Mouse (Mus musculus): ENCODE data around the gene Atp6v0d1.

Gene Atp6v0d1

GRCm38 (mm10) chr8:105565952-105566702, at the start of gene Atp6v0d1:
Atp6v0d1 (minus strand) TSS chr8:105566047.
- in situ Hi-C loops (cut with MboI, MseI): loop anchor here (5.0 kb wide), 1 partner anchor 36 kb away; no protein-coding TSS in a partner anchor

GRCm38 (mm10) chr8:105613830-105614511, 48.1 kb upstream of the Atp6v0d1 start:
- in situ Hi-C loops (cut with MboI, MseI): loop anchor here (10.0 kb wide), 1 partner anchor 171 kb away; no protein-coding TSS in a partner anchor

- in situ Hi-C loops (cut with MboI, MseI): loop anchor here (10.0 kb wide), 1 partner anchor 172 kb away; no protein-coding TSS in a partner anchor
Observed at GRCm38 (mm10) chr8:105613037-105613436, 47.2 kb upstream of the Atp6v0d1 start.

- in situ Hi-C loops (cut with MboI, MseI): loop anchor here (10.0 kb wide), 1 partner anchor 173 kb away; no protein-coding TSS in a partner anchor
Observed at GRCm38 (mm10) chr8:105611836-105612235, 46.0 kb upstream of the Atp6v0d1 start.

- in situ Hi-C loops (cut with MboI, MseI): loop anchor here (10.0 kb wide), 1 partner anchor 175 kb away; no protein-coding TSS in a partner anchor
Observed at GRCm38 (mm10) chr8:105609771-105610170, 43.9 kb upstream of the Atp6v0d1 start.

- in situ Hi-C loops (cut with MboI, MseI): no loop called here
Observed at GRCm38 (mm10) chr8:105609355-105609754, 43.5 kb upstream of the Atp6v0d1 start.

- in situ Hi-C loops (cut with MboI, MseI): no loop called here
Observed at GRCm38 (mm10) chr8:105607684-105608083, 41.8 kb upstream of the Atp6v0d1 start.

- in situ Hi-C loops (cut with MboI, MseI): no loop called here
Observed at GRCm38 (mm10) chr8:105607062-105607461, 41.2 kb upstream of the Atp6v0d1 start.

- in situ Hi-C loops (cut with MboI, MseI): no loop called here
Observed at GRCm38 (mm10) chr8:105606189-105607023, 40.6 kb upstream of the Atp6v0d1 start.

- in situ Hi-C loops (cut with MboI, MseI): no loop called here
Observed at GRCm38 (mm10) chr8:105605491-105606188, 39.8 kb upstream of the Atp6v0d1 start.

- in situ Hi-C loops (cut with MboI, MseI): loop anchor here (5.0 kb wide), 2 partner anchors 38 to 82 kb away; partner anchors contain the start of genes Atp6v0d1 and Carmil2
Observed at GRCm38 (mm10) chr8:105604804-105605381, 39.0 kb upstream of the Atp6v0d1 start, which contains the start of gene Ripor1. Ripor1 (plus strand) TSS chr8:105605255.

GRCm38 (mm10) chr8:105602540-105602939, 36.7 kb upstream of the Atp6v0d1 start:
- in situ Hi-C loops (cut with MboI, MseI): loop anchor here (5.0 kb wide), 2 partner anchors 35 to 85 kb away; partner anchors contain the start of genes Atp6v0d1 and Carmil2

GRCm38 (mm10) chr8:105601301-105601700, 35.5 kb upstream of the Atp6v0d1 start:
- in situ Hi-C loops (cut with MboI, MseI): loop anchor here (5.0 kb wide), 2 partner anchors 34 to 86 kb away; partner anchors contain the start of genes Atp6v0d1 and Carmil2

GRCm38 (mm10) chr8:105598777-105599176, 32.9 kb upstream of the Atp6v0d1 start:
- in situ Hi-C loops (cut with MboI, MseI): loop anchor here (25.0 kb wide), 1 partner anchor 839 kb away; no protein-coding TSS in a partner anchor

- in situ Hi-C loops (cut with MboI, MseI): loop anchor here (25.0 kb wide), 1 partner anchor 841 kb away; no protein-coding TSS in a partner anchor
Observed at GRCm38 (mm10) chr8:105596362-105597034, 30.7 kb upstream of the Atp6v0d1 start.

GRCm38 (mm10) chr8:105594451-105595242, 28.8 kb upstream of the Atp6v0d1 start:
- in situ Hi-C loops (cut with MboI, MseI): loop anchor here (25.0 kb wide), 1 partner anchor 843 kb away; no protein-coding TSS in a partner anchor

- in situ Hi-C loops (cut with MboI, MseI): loop anchor here (25.0 kb wide), 1 partner anchor 843 kb away; no protein-coding TSS in a partner anchor
Observed at GRCm38 (mm10) chr8:105593859-105594258, 28.0 kb upstream of the Atp6v0d1 start.

GRCm38 (mm10) chr8:105592431-105592830, 26.6 kb upstream of the Atp6v0d1 start:
- in situ Hi-C loops (cut with MboI, MseI): loop anchor here (25.0 kb wide), 1 partner anchor 845 kb away; no protein-coding TSS in a partner anchor

Measured in T-helper 2 cell (primary cell).